Mouse (Mus musculus) bone marrow, adult 2 months (tissue): ENCODE data around the gene Atxn3. TPM values are rescaled to one million over a fixed set of nuclear protein-coding genes. Genes with fewer than 3 reads are reported as not detected.

ENCODE experiments used
- H3K27ac ChIP-seq: fragments of 200-500 bp; 2 replicates; pipeline ENCODE4 v1.5.1; 2012; ENCODE audit warnings: low read depth, mild to moderate bottlenecking, control low read depth, inconsistent platforms, low read length; ENCODE audit not compliant: control insufficient read depth, poor library complexity, insufficient read depth
- H3K4me1 ChIP-seq: fragments of 200-500 bp; 2 replicates; pipeline ENCODE4 v1.6.1; 2011; ENCODE audit warnings: low read length; ENCODE audit not compliant: control insufficient read depth, insufficient read depth
- H3K4me3 ChIP-seq: fragments of 200-500 bp; replicated peaks from 2 replicates; pipeline ENCODE3; 2011; ENCODE audit warnings: mild to moderate bottlenecking, low read depth, low read length, control low read depth; ENCODE audit not compliant: control insufficient read depth
- CTCF ChIP-seq: fragments of 200-500 bp; IDR thresholded peaks from 2 replicates; pipeline ENCODE4 v1.5.1; 2011; ENCODE audit warnings: low read length, control low read depth; ENCODE audit not compliant: control insufficient read depth, insufficient read depth
- POLR2A ChIP-seq: fragments of 200-500 bp; IDR thresholded peaks from 2 replicates; pipeline ENCODE4 v1.6.1; 2011; ENCODE audit warnings: low read depth, mild to moderate bottlenecking, control low read depth, low read length, borderline replicate concordance; ENCODE audit not compliant: control insufficient read depth
- WGBS: fragments of 180-500 bp; shearing (Covaris S2); methylation state at CpG from one replicate; pipeline ENCODE4 v1.1.7; 2018; 5-methylcytosine and 5-hydroxymethylcytosine counted together
- polyA plus RNA-seq: library from polyadenylated mRNA; stranded (reverse); fragments of >200 nt; gene quantifications from 2 replicates; pipeline ENCODE4 v1.2.4, GENCODE M21; 2011; ENCODE audit warnings: low replicate concordance; ENCODE audit not compliant: missing spikeins, insufficient read depth, insufficient read length

The Atxn3 gene
- 8.1 and 8.2 TPM in 2 replicates for polyA plus RNA-seq

GRCm38 (mm10) chr12:101957942-101958544, at the start of gene Atxn3:
TSS of gene Atxn3 (minus strand) at chr12:101958246.
- Histone ChIP-seq H3K4me1 (no peaks in the 10 kb centered on the region; the same call in 1 of the 2 replicates), H3K4me3 (peak within 1 kb of the TSS; percentile 93), H3K27ac (peak within 1 kb of the TSS; percentile 88)
- TF ChIP-seq POLR2A (peak; percentile 63; the same call in 1 of the 2 replicates), CTCF (peak; percentile 81)
- under 1% methylated on average over 53 of the region's 54 CpGs for WGBS

- Histone ChIP-seq H3K4me1 (no peaks in the 10 kb centered on the region; the same call in 1 of the 2 replicates), H3K4me3 (no peak overlapping the region), H3K27ac (no peak overlapping the region)
- TF ChIP-seq POLR2A, result no peak
- no peak for TF ChIP-seq CTCF
- WGBS, result 93% methylated on average over 11 of the region's 11 CpGs
Observed at GRCm38 (mm10) chr12:102000785-102001184, 42.7 kb upstream of the Atxn3 start.

- Histone ChIP-seq H3K27ac (no peak overlapping the region), H3K4me3 (no peak overlapping the region), H3K4me1 (peaks cover 2% of the 10 kb centered on the region; the same call in 1 of the 2 replicates)
- 68% methylated on average over 5 of the region's 5 CpGs for WGBS
- no peak for TF ChIP-seq CTCF
- no peak for TF ChIP-seq POLR2A
Observed at GRCm38 (mm10) chr12:101998929-101999328, 40.9 kb upstream of the Atxn3 start.

GRCm38 (mm10) chr12:101994576-101995467, 36.8 kb upstream of the Atxn3 start:
- H3K27ac ChIP-seq, result no peak overlapping the region
- WGBS, result 45% methylated on average over 8 of the region's 8 CpGs
- peaks cover 2% of the 10 kb centered on the region; the same call in 1 of the 2 replicates for H3K4me1 ChIP-seq
- H3K4me3 ChIP-seq, result no peak overlapping the region
- TF ChIP-seq CTCF (no peak), POLR2A (no peak)

- 83% methylated on average over 6 of the region's 6 CpGs for WGBS
- no peak overlapping the region for H3K27ac ChIP-seq
- H3K4me1 ChIP-seq, result no peaks in the 10 kb centered on the region
- no peak overlapping the region for H3K4me3 ChIP-seq
- TF ChIP-seq CTCF (no peak), POLR2A (no peak)
Observed at GRCm38 (mm10) chr12:101987659-101988058, 29.6 kb upstream of the Atxn3 start.

GRCm38 (mm10) chr12:101985110-101985509, 27.1 kb upstream of the Atxn3 start:
- WGBS, result 10% methylated on average over 3 of the region's 3 CpGs
- Histone ChIP-seq H3K4me3 (no peak overlapping the region), H3K27ac (no peak overlapping the region), H3K4me1 (peaks cover 1% of the 10 kb centered on the region; the same call in 1 of the 2 replicates)
- TF ChIP-seq POLR2A, result no peak
- TF ChIP-seq CTCF, result no peak

- TF ChIP-seq CTCF (no peak), POLR2A (no peak)
- no peak overlapping the region for H3K4me3 ChIP-seq
- WGBS, result 94% methylated on average over 9 of the region's 9 CpGs
Observed at GRCm38 (mm10) chr12:101982977-101983376, 24.9 kb upstream of the Atxn3 start.

GRCm38 (mm10) chr12:101981559-101981958, 23.5 kb upstream of the Atxn3 start:
- 88% methylated on average over 2 of the region's 2 CpGs for WGBS
- TF ChIP-seq POLR2A (no peak), CTCF (no peak)
- peaks cover 5% of the 10 kb centered on the region; the same call in 1 of the 2 replicates for H3K4me1 ChIP-seq

More at GRCm38 (mm10) chr12:101982977-101983376, 24.9 kb upstream of the Atxn3 start:
- peaks cover 4% of the 10 kb centered on the region; the same call in 1 of the 2 replicates for H3K4me1 ChIP-seq
- no peak overlapping the region for H3K27ac ChIP-seq

More at GRCm38 (mm10) chr12:101981559-101981958, 23.5 kb upstream of the Atxn3 start:
- Histone ChIP-seq H3K27ac (no peak overlapping the region), H3K4me3 (no peak overlapping the region)
